Mouse (Mus musculus) forebrain, embryonic 15.5 days (tissue): Measurements from ENCODE around the gene Nat8f1. TPM values are rescaled to one million over a fixed set of nuclear protein-coding genes. Genes with fewer than 3 reads are reported as not detected.
"Not testable (repeated sequence)": the region's sequence is repeated elsewhere in the genome, so short reads cannot be mapped to it uniquely, and the experiment has no call there.

Experiments used
- ATAC-seq: fragments of 200-750 bp; cut with Nextera tagmentation; replicated peaks from 2 replicates; pipeline ENCODE4 v1.8.0; 2017; ENCODE audit warnings: mild to moderate bottlenecking, moderate TSS enrichment, moderate library complexity
- H3K27ac ChIP-seq: fragments of 300-500 bp; sonication (generic); replicated peaks from 2 replicates; pipeline ENCODE4 v1.5.1; 2015; ENCODE audit warnings: mild to moderate bottlenecking, inconsistent platforms
- H3K27me3 ChIP-seq: fragments of 300-500 bp; sonication (generic); 2 replicates; pipeline ENCODE4 v1.6.1; 2015; ENCODE audit warnings: inconsistent platforms
- H3K36me3 ChIP-seq: fragments of 300-500 bp; sonication (generic); 2 replicates; pipeline ENCODE4 v1.6.1; 2015; ENCODE audit warnings: mild to moderate bottlenecking, inconsistent platforms
- H3K4me1 ChIP-seq: fragments of 300-500 bp; sonication (generic); 2 replicates; pipeline ENCODE4 v1.6.1; 2015; ENCODE audit warnings: inconsistent platforms
- H3K4me2 ChIP-seq: fragments of 300-500 bp; sonication (generic); replicated peaks from 2 replicates; pipeline ENCODE4 v1.6.1; 2015; ENCODE audit warnings: mild to moderate bottlenecking, inconsistent platforms
- H3K4me3 ChIP-seq: fragments of 300-500 bp; sonication (generic); 2 replicates; pipeline ENCODE4 v1.5.1; 2015; ENCODE audit warnings: mild to moderate bottlenecking, inconsistent platforms
- H3K9ac ChIP-seq: fragments of 300-500 bp; sonication (generic); replicated peaks from 2 replicates; pipeline ENCODE4 v1.6.1; 2015; ENCODE audit warnings: mild to moderate bottlenecking, inconsistent platforms
- H3K9me3 ChIP-seq: fragments of 300-500 bp; sonication (generic); 2 replicates; pipeline ENCODE4 v1.6.1; 2016; ENCODE audit warnings: inconsistent platforms
- WGBS: fragments of 180-500 bp; shearing (Covaris S2); methylation state at CpG from one replicate; pipeline ENCODE4 v1.1.7; 2015; ENCODE audit warnings: mixed read lengths; 5-methylcytosine and 5-hydroxymethylcytosine counted together
- polyA plus RNA-seq: library from polyadenylated mRNA; unstranded; fragments of >200 nt; fragmentation: Nextera tagmentation; extraction: Ambion mirVana; gene quantifications from 2 replicates; pipeline ENCODE4 v1.2.1, GENCODE M21; 2015

Nat8f1 gene
- polyA plus RNA-seq, 1 experiment from 2014 or later, result 13.6 TPM

DNA sequence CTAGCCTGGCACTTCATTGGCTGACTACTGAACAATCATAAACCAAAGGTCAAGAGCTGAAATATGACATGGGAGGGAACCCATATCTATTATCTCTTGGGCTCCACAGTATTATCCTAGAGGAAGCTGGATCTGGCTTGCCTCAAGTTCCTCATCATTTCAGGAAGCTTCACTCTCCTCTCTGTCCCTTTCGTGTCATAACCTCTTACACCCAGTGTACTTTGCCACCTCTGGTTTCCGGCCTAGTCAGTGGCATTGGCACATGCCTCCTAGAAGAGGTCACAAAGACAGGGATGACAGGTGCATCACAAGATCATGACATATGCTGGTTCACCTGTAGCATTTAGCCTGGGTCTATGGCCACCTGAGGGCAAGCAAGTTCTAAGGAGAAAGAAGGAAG lies 13.2 kb downstream of the Nat8f1 start:
- Histone ChIP-seq H3K4me3 (no peak overlapping the region), H3K9me3 (no peaks in the 10 kb centered on the region), H3K9ac (no peak overlapping the region), H3K36me3 (no peaks in the 10 kb centered on the region), H3K27me3 (no peaks in the 10 kb centered on the region), H3K27ac (no peak overlapping the region), H3K4me1 (no peaks in the 10 kb centered on the region), H3K4me2 (no peak overlapping the region)
- 98% methylated on average over 2 of the region's 2 CpGs for WGBS
- no peak for ATAC-seq

DNA sequence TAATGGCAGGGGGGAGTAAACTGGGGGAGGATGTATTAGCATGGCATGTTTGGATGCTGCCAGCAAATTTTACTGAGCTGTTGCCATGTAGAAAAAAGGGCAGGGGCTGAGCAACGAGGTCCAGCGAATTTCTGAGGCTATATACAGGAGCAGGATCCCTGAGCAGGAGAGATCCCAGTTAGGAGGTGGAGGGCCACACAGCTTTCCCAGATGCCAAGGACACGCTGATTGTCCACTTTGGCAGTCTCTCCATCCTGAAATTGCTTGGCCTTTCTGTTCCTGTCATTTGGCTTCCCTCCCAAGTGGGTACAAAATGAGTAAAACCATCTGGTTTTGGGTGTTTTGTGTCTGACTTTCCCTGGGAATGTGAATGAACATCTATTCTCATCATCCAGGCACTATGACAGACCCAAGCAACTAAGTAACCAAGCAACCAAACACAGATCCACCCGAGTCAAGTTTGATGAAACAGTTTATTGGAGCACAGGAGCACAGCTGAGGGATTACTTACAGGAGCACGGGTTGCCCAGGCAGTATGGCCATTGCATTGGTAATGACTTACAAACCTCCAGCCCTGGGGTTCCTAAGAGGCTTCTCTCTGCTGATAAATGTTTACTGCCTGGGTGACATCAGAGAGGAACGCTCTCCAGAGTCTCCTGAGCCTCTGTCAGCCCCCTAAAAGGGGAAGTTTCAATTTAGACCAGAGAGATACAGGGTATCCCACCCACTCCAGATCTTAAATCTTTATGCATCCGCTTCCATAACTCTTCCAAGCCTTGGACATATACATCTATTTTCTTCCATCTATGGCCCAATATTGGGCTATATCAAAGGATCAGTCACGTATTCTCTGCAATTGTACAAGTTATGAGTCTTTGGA lies 16.7 kb downstream of the Nat8f1 start:
- not testable (repeated sequence) for ATAC-seq, H3K4me1 ChIP-seq, H3K9ac ChIP-seq, H3K4me2 ChIP-seq, H3K36me3 ChIP-seq, H3K9me3 ChIP-seq, H3K27ac ChIP-seq, H3K27me3 ChIP-seq, H3K4me3 ChIP-seq
- WGBS, result 77% methylated on average over 7 of the region's 8 CpGs

DNA sequence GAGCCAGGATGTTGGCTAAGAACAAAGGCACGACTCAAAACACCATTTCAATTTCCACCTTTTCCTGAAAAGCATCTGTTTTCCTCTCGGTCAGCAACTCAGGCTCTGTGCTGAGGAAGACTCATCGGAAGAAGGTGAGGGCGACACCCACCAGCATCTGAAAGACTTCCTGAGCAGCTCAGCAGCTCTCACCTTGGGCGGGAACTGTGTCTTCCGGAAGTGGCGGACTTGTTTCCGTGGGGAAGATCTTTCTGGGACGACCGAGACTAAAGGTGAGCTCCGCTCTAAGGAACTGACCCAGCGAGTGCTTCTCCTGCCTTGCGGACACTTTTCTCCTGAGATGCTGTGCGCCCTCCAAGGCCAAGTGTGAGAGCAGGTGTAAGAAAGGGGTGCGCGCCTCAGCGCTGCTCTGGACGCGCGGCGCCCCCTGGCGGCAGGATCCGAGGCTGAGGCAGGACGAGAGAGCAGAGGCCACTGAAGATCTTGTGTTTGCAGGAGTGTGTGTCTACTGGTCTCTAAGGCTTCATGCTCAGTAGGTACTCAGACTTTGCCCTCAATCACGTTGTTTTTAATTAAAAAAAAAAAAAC lies 20.3 kb downstream of the Nat8f1 start:
- H3K4me2 ChIP-seq, H3K27me3 ChIP-seq, H3K36me3 ChIP-seq, H3K9me3 ChIP-seq, H3K9ac ChIP-seq, ATAC-seq, H3K27ac ChIP-seq, H3K4me3 ChIP-seq, H3K4me1 ChIP-seq: not testable (repeated sequence)
- WGBS, result 74% methylated on average over 25 of the region's 25 CpGs

DNA sequence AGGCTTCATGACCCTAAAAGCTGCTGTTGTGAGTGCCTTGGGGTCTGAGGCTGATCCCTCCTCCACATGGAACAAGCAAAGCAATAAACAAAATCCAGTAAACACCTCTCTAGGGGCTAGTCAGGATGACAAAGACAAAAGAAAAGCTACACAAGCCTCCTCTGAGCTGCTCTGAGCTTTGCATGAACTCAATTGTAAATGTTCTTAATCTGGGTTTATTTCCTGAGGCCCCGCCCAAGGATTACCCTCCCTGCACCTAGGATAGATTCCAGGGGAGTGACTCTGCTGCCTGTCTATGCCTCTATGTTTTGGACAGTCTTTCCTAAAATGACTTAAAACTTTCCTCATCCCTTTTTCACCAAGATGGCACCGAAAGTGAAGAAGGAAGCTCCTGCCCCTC lies 26.5 kb downstream of the Nat8f1 start:
- no peaks in the 10 kb centered on the region for H3K4me1 ChIP-seq
- 86% methylated on average over 2 of the region's 2 CpGs for WGBS
- H3K4me2 ChIP-seq, result no peak overlapping the region
- H3K4me3 ChIP-seq, result no peak overlapping the region
- no peak overlapping the region for H3K27ac ChIP-seq
- H3K9me3 ChIP-seq, result peaks cover under 1% of the 10 kb centered on the region; the same call in 1 of the 2 replicates
- H3K27me3 ChIP-seq, result no peaks in the 10 kb centered on the region
- H3K9ac ChIP-seq, result no peak overlapping the region
- no peak for ATAC-seq
- H3K36me3 ChIP-seq, result no peaks in the 10 kb centered on the region

DNA sequence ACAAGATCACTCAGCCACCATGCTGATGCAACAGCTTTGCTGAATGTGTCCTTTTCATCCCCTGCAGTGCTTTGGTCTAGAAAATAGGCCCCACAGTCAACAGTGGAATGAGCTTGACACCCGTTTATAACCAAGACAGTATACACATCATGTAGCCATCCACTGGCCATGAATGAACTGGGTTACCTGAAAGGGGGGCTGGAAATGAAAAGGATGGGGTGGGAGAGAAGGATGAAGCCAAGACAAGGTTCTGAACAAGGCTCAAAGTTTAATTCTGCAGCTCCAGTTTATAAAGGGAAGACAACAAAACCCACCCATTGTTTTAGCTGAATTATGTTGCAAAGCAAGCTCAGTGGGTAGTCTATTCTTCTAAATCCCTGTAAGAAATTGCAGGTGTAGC lies 31.2 kb downstream of the Nat8f1 start:
- Histone ChIP-seq H3K4me2 (no peak overlapping the region), H3K36me3 (no peaks in the 10 kb centered on the region), H3K4me1 (no peaks in the 10 kb centered on the region), H3K9ac (no peak overlapping the region), H3K4me3 (no peak overlapping the region), H3K27ac (no peak overlapping the region), H3K27me3 (no peaks in the 10 kb centered on the region), H3K9me3 (peaks cover 10% of the 10 kb centered on the region; the same call in 1 of the 2 replicates)
- 89% methylated on average over 1 of the region's 1 CpGs for WGBS
- no peak for ATAC-seq

DNA sequence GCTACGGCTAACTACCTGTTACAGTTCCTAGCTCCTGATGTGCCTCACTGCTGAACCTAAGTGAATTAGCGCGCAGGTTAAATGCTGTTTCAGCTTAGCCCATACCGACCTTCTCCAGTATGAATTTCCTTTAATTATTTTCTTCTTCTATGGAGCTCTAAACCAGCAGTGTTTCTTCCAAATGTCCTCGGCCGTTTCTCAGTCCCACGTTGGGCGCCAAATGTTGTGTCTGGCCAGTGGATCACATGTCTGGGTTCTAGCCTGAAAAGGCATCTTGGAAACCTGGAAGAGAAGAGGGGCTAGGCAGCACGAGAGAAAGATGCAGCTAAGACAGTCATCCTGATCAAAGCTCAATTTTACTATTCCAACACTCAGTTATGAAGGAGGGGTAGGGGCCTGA lies 32.2 kb downstream of the Nat8f1 start:
- not testable (repeated sequence) for H3K4me1 ChIP-seq, H3K4me3 ChIP-seq, H3K27me3 ChIP-seq, H3K36me3 ChIP-seq, H3K4me2 ChIP-seq, ATAC-seq, H3K27ac ChIP-seq, H3K9ac ChIP-seq
- 92% methylated on average over 9 of the region's 9 CpGs for WGBS
- peaks cover 10% of the 10 kb centered on the region; the same call in 1 of the 2 replicates for H3K9me3 ChIP-seq

DNA sequence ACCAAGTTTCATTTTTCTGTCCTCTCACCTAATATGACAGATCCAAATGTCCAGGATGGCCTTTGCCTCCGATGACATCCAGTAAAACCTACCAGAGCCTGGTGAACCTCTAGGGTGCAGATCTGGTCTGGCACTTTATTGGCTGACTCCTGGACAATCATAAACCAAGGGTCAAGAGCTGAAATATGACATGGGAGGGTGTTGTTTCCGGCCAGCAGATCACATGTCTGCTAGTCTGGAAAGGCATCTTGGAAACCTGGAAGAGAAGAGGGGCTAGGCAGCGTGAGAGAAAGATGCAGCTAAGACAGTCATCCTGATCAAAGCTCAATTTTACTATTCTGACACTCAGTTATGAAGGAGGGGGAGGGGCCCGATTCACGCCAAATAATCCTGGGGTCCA lies 46.5 kb downstream of the Nat8f1 start, which contains the start of gene Nat8f2:
Gene Nat8f2, minus strand, starts transcription at position 153 of the 400 bp plus-strand sequence.
- not testable (repeated sequence) for H3K4me1 ChIP-seq, ATAC-seq, H3K9ac ChIP-seq, H3K4me2 ChIP-seq, H3K27me3 ChIP-seq, H3K27ac ChIP-seq, H3K36me3 ChIP-seq, H3K9me3 ChIP-seq, H3K4me3 ChIP-seq
- WGBS, result 87% methylated on average over 5 of the region's 5 CpGs

DNA sequence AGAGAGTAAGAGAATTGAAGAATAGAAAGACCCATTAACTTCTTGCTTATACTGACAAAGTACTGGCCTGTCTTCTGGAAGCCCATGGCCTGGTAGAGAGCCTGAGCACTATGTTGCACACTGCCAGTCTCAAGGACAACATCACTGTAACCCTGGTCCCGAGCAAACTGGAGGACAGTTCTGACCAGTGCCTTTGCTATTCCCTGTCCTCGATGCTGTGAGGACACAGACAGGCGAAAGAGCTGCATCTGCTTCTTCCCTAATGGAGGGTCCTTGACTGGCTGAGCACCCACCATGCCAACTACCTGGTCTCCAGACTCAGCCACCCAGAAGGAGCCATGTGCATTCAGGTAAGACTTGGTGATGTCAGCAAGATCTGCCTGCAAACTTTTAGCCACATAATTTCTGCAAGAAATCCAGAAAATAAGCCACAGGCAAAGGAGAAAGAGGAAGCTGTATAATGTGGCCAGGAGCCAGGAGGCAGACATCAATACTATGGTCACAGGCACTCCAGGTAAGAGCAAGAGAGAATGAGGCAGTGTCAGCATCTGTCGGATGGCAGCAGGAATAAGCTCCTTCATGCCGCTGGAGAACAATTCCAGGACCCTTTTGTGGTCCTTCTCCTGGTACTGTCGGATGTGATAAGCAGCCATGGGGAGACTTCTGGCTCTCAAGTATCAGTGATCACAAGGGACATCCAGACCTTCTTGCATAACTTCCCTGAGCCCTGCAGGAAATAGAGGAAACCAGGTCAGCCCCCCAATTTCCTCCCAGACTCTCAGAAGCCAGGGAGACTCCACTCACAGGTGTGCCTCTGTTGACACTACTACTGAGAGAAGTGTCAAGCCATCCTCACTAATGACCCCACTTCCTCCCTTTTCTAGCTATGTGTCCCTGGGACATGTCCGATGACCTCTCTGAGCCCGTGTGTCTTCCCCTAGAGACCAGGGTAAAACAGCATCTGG lies 47.5 kb downstream of the Nat8f1 start:
- WGBS, result 91% methylated on average over 8 of the region's 8 CpGs
- no peaks in the 10 kb centered on the region for H3K9me3 ChIP-seq
- no peaks in the 10 kb centered on the region for H3K4me1 ChIP-seq
- H3K4me3 ChIP-seq, result no peak overlapping the region
- H3K27ac ChIP-seq, result no peak overlapping the region
- H3K36me3 ChIP-seq, result no peaks in the 10 kb centered on the region
- ATAC-seq, result no peak
- H3K4me2 ChIP-seq, result no peak overlapping the region
- H3K27me3 ChIP-seq, result no peaks in the 10 kb centered on the region
- H3K9ac ChIP-seq, result no peak overlapping the region

DNA sequence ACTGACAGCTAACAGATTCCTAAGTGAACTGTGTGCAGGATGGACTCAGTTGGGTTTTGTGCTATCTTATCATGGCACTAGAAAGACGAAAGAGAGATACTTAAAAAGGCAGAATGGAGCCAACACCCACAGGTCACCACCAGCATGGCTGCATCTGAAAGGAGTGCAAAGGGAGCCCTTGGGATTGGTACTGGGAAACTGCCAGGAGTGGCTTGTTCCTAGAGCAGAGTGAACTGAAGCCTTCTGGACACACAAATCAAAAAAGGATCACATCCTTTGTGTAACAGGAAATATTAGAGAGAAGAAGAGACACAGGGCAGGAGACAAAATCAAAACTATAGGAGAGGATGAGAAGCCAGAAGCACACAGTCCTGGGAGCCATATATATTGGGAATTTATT lies 48.5 kb downstream of the Nat8f1 start:
- not testable (repeated sequence) for ATAC-seq, H3K27me3 ChIP-seq, H3K27ac ChIP-seq, H3K4me1 ChIP-seq, H3K9me3 ChIP-seq, H3K4me3 ChIP-seq, H3K4me2 ChIP-seq, H3K9ac ChIP-seq, H3K36me3 ChIP-seq
- WGBS, result 71% methylated on average over 1 of the region's 1 CpGs

DNA sequence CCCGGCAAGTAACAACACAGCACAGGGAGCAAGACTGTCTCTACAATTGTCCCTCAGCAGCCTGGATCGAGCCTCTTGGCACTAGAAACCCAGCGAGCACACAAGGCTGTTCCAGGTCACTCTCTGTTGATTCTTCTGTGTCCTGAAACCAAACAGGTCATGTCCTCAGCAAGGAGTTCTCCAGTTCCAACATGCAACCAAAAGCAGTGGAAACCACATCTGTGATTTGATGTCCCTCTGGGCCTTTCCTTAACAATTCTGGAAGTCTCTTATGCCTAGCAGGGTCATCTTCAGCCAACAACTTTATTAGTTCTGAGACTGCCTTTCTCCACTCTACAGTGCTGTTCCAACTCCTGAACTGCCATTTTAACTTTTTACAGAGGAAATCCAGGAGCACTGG lies 49.3 kb downstream of the Nat8f1 start:
- WGBS, result 89% methylated on average over 3 of the region's 3 CpGs
- not testable (repeated sequence) for H3K27me3 ChIP-seq, H3K4me1 ChIP-seq, H3K36me3 ChIP-seq, H3K4me3 ChIP-seq, H3K27ac ChIP-seq, H3K9me3 ChIP-seq, H3K9ac ChIP-seq, H3K4me2 ChIP-seq, ATAC-seq

DNA sequence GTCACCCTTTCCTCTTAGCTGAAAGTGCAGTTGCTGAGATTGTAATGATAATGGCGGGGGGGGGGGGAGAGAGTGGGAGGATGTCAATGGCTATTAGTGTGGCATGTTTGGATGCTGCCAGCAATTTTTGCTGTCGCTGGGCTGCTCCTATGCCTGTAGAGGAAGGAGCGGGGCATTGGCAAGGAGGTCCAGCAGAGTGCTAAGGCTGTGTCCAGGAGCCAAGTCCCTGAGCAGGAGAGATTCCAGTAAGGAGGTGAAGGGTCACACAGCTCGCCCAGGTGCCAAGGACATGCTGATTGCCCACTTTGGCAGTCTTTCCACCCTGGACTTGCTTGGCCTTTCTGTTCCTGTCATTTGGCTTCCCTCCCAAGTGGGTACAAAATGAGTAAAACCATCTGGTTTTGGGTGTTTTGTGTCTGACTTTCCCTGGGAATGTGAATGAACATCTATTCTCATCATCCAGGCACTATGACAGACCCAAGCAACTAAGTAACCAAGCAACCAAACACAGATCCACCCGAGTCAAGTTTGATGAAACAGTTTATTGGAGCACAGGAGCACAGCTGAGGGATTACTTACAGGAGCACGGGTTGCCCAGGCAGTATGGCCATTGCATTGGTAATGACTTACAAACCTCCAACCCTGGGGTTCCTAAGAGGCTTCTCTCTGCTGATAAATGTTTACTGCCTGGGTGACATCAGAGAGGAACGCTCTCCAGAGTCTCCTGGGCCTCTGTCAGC lies 50.4 kb downstream of the Nat8f1 start:
- not testable (repeated sequence) for H3K4me1 ChIP-seq, H3K9me3 ChIP-seq, H3K27ac ChIP-seq, H3K27me3 ChIP-seq, H3K4me2 ChIP-seq, ATAC-seq, H3K4me3 ChIP-seq, H3K36me3 ChIP-seq, H3K9ac ChIP-seq
- 64% methylated on average over 6 of the region's 7 CpGs for WGBS
